22 mouse cellular contexts compared by ENCODE assay signal in the genomic region with DNA sequence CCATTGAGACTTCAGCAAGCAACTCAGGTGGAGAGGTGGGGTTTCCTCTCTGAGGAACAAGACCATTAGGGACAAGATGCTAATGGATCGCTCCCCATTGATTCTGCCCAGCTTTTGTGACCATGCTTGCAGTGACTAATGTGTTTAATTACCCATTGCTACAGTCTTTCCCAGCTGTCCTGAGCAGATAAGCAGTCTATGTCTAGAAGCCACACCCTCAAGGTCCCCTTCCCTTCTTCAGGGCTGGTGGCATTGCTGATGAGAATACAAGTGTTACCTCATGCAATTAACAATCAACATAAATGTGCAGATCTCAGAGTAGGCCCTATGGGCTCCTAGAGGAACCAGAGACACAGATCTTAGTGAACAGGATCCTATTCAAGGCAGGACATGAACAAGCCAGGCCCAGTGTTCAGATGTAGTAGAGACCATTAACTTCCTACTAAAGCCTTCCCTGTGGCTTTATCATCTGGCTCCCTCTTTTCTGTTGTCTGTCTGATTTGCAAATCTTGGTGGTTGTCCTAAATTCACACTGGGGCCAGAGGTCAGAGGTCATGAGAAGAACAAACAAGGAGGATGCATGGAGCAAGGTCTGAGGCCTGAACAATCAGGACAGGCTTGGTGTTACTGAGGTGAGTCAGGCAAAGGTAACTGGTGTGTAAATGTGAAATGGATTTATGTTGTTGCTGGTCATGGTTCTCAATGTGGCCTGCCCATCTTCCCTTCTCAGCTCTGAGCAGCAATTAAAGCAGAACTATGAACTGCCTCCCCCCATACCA. TPM values are rescaled to one million over a fixed set of nuclear protein-coding genes. Genes with fewer than 3 reads are reported as not detected.
DNase-seq lines count a peak whose midpoint lies in the region; ATAC-seq and TF ChIP-seq lines count a peak whose summit lies in the region.
"Had no signal": no experiment of that assay in that cellular context is flagged by ENCODE, and none has a peak within 500 bp of the region (broad histone marks: within the 10 kb centered on the region; RNA-seq: fewer than 3 reads in every experiment).

No protein-coding gene starts in this region.

- H3K4me3 ChIP-seq in G1E (ENCODE audit: low read depth, low read length): no peak overlapping the region
- no peak overlapping the region for H3K4me3 ChIP-seq in liver, embryonic 16.5 days (ENCODE audit: low read depth, low read length)
- H3K4me3 ChIP-seq: embryonic facial prominence, embryonic 15.5 days; forebrain, embryonic 12.5 days; heart, adult 2 months; hindbrain, embryonic 10.5 days; limb, embryonic 15.5 days; stomach, embryonic 15.5 days had no signal

- no peak for TF ChIP-seq CTCF in G1E (IDR thresholded peaks at IDR 0.05; ENCODE audit: low read depth, low read length)

- ATAC-seq in G1E (ENCODE audit: extremely low read depth, insufficient number of reproducible peaks, low FRiP score, poor library complexity, severe bottlenecking): peak; percentile 87
- ATAC-seq in liver, embryonic 16.5 days (ENCODE audit: low read depth): peak; percentile 89
- no peak for ATAC-seq in cerebellum, adult (ENCODE audit: insufficient number of reproducible peaks, low FRiP score, low TSS enrichment)
- ATAC-seq: midbrain, embryonic 16.5 days had no signal

- no peaks in the 10 kb centered on the region for H3K9me3 ChIP-seq in G1E (replicated peaks)
- H3K9me3 ChIP-seq in liver, embryonic 16.5 days (replicated peaks; ENCODE audit: control insufficient read depth, low read length): no peaks in the 10 kb centered on the region
- H3K9me3 ChIP-seq: embryonic facial prominence, embryonic 15.5 days; limb, embryonic 15.5 days; stomach, embryonic 15.5 days had no signal

- H3K27me3 ChIP-seq in G1E (ENCODE audit: insufficient read depth, low read length): 0 out of 2 replicates have a peak, but pooled peaks cover under 1% of the 10 kb centered on the region
- H3K27me3 ChIP-seq in liver, embryonic 16.5 days (ENCODE audit: control insufficient read depth, insufficient read depth, low read depth, low read length): no peaks in the 10 kb centered on the region
- H3K27me3 ChIP-seq: embryonic facial prominence, embryonic 15.5 days; forebrain, embryonic 12.5 days; limb, embryonic 15.5 days; stomach, embryonic 15.5 days had no signal

- H3K27ac ChIP-seq in liver, embryonic 16.5 days (ENCODE audit: low read length): no peak overlapping the region; the same call in 1 of the 2 replicates
- H3K27ac ChIP-seq: embryonic facial prominence, embryonic 15.5 days; forebrain, embryonic 12.5 days; heart, adult 2 months; hindbrain, embryonic 10.5 days; limb, embryonic 15.5 days; stomach, embryonic 15.5 days had no signal

- intact Hi-C loops in left cerebral cortex, postnatal 4 days (cut with DNase I): no loop called here

- 33% methylated on average over 1 of the region's 1 CpGs for WGBS in liver, embryonic 16.5 days (ENCODE audit: insufficient replicate concordance)

- H3K4me1 ChIP-seq in G1E (ENCODE audit: insufficient read depth, low read depth, low read length): peaks cover 41% of the 10 kb centered on the region
- peaks cover 12% of the 10 kb centered on the region for H3K4me1 ChIP-seq in liver, embryonic 16.5 days (ENCODE audit: control insufficient read depth, low read depth, low read length)
- H3K4me1 ChIP-seq: embryonic facial prominence, embryonic 15.5 days; forebrain, embryonic 12.5 days; hindbrain, embryonic 10.5 days; limb, embryonic 15.5 days; stomach, embryonic 15.5 days had no signal

- DNase-seq in G1E (ENCODE audit: low spot score) (peak; percentile 52), liver (peak; percentile 52)
- DNase-seq in c-Kit-negative CD71-positive TER-119-positive erythroid progenitor cells, embryonic 14.5 days (ENCODE audit: low read depth, low spot score): peak; percentile 80
- no peak for DNase-seq in left cerebral cortex, postnatal 4 days
- DNase-seq in cerebellum, adult 9-11 months: no peak
- DNase-seq: cerebellum, adult 11-12 months; cerebellum, postnatal 25 days; gastrocnemius, postnatal 10 days; heart, adult 2 months; kidney, adult 11 months; layer of hippocampus, postnatal 36 days; lung, postnatal 10 days; right cerebral cortex, postnatal 14 days; thymus, adult 18-20 months had no signal

- peak overlapping the region; percentile 23; the same call in 1 of the 2 replicates for H3K4me2 ChIP-seq in liver, embryonic 16.5 days (ENCODE audit: low read depth, low read length)
- H3K4me2 ChIP-seq: embryonic facial prominence, embryonic 15.5 days; forebrain, embryonic 12.5 days; limb, embryonic 15.5 days; stomach, embryonic 15.5 days had no signal

- H3K9ac ChIP-seq in liver, embryonic 16.5 days (ENCODE audit: low read depth, low read length): no peak overlapping the region
- H3K9ac ChIP-seq: embryonic facial prominence, embryonic 15.5 days; forebrain, embryonic 12.5 days; limb, embryonic 15.5 days; stomach, embryonic 15.5 days had no signal

- no peaks in the 10 kb centered on the region for H3K36me3 ChIP-seq in G1E (replicated peaks)
- no peaks in the 10 kb centered on the region for H3K36me3 ChIP-seq in liver, embryonic 16.5 days (ENCODE audit: control insufficient read depth, insufficient read depth)
- H3K36me3 ChIP-seq: embryonic facial prominence, embryonic 15.5 days; forebrain, embryonic 12.5 days; hindbrain, embryonic 10.5 days; limb, embryonic 15.5 days; stomach, embryonic 15.5 days had no signal

RNA-seq across cellular contexts. Expression of gene Odc1, which starts 56.8 kb away (rescaled TPM):
- total RNA-seq in G1E (2014; fragmentation: Nextera tagmentation) (253 and 303 TPM in 2 replicates), G1E (2017) (219 and 221 TPM in 2 replicates)
- 44.6 and 61.1 TPM in 2 replicates for polyA plus RNA-seq in G1E (2012)
- polyA plus RNA-seq in liver, embryonic 16.5 days (2015; fragmentation: Nextera tagmentation; extraction: Ambion mirVana): 301 and 303 TPM in 2 replicates
- 100 to 1,000 TPM; 177 to 178 TPM for total RNA-seq in left cerebral cortex, postnatal 4 days (2021)

Comparison
In these comparisons a context has a peak if more than half of its experiments do, and no peak if none do; other contexts are left out.
1. DNase-seq: peak in G1E (single experiment), c-Kit-negative CD71-positive TER-119-positive erythroid progenitor cells, embryonic 14.5 days (single experiment) and liver (single experiment); none in left cerebral cortex, postnatal 4 days (single experiment) and cerebellum, adult 9-11 months (single experiment).